Mouse (Mus musculus): ENCODE data around the gene Togaram1.

DNA sequence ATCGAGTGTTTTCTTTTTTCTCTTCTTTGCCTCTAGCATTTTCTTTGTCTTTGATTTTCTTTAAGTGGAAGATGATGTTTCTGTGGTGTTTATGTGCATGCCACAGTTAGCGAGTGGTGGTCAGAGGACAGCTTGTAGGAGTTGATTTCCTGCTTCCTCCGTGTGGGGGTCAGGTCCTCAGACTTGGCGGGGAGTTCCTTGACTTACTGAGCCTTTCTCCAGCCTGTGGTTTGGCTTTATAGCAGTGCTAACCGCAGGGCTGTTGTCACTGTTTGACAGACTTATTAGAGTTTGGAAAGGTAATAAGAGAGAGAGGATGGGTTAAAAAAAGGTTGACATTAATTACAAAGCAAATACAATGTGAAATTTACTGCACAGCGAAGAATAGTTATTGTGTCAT, 10.0 kb downstream of the Togaram1 start:
- no peak for TF ChIP-seq CTCF (IDR thresholded peaks at IDR 0.05; ENCODE audit: borderline replicate concordance, control insufficient read depth, extremely low read depth, insufficient read depth, low read length, poor library complexity)
- no peak for TF ChIP-seq POLR2A (IDR thresholded peaks at IDR 0.05; ENCODE audit: control insufficient read depth, extremely low read depth, insufficient read depth, low read length, poor library complexity)

Data from thymus, adult 2 months (tissue).